Mouse (Mus musculus): Measurements from ENCODE around the gene Trim16.

- no peak for TF ChIP-seq CTCF (IDR thresholded peaks at IDR 0.05; ENCODE audit: low read depth, low read length)
- TF ChIP-seq POLR2A (IDR thresholded peaks at IDR 0.05; ENCODE audit: insufficient read depth, low read length) = no peak
- TF ChIP-seq EP300 (IDR thresholded peaks at IDR 0.05; ENCODE audit: insufficient read depth, low read depth, low read length) = no peak
Observed at GRCm38 (mm10) chr11:62866685-62867084, 46.7 kb downstream of the Trim16 start.

Data from ES-Bruce4 (cell line).